Mouse (Mus musculus) liver, embryonic 13.5 days (tissue): ENCODE data around the gene 1700018B08Rik. TPM values are rescaled to one million over a fixed set of nuclear protein-coding genes. Genes with fewer than 3 reads are reported as not detected.

ENCODE experiments used
- ATAC-seq: fragments of 200-750 bp; cut with Nextera tagmentation; 2 replicates; pipeline ENCODE4 v1.8.0; 2017; ENCODE audit warnings: low read depth, mild to moderate bottlenecking, moderate number of reproducible peaks, moderate library complexity
- DNase-seq: peaks from one replicate; pipeline ENCODE4 v3.0.0; 2022
- H3K27ac ChIP-seq: fragments of 300-500 bp; sonication (generic); 2 replicates; pipeline ENCODE4 v1.5.1; 2015; ENCODE audit warnings: moderate library complexity, mild to moderate bottlenecking, inconsistent platforms
- H3K27me3 ChIP-seq: fragments of 300-500 bp; sonication (generic); 2 replicates; pipeline ENCODE4 v1.6.1; 2015; ENCODE audit warnings: mild to moderate bottlenecking, inconsistent platforms
- H3K36me3 ChIP-seq: fragments of 300-500 bp; sonication (generic); 2 replicates; pipeline ENCODE4 v1.6.1; 2015; ENCODE audit warnings: mild to moderate bottlenecking, inconsistent platforms
- H3K4me1 ChIP-seq: fragments of 300-500 bp; sonication (generic); replicated peaks from 2 replicates; pipeline ENCODE4 v1.6.1; 2015; ENCODE audit warnings: inconsistent platforms
- H3K4me2 ChIP-seq: fragments of 300-500 bp; sonication (generic); 2 replicates; pipeline ENCODE4 v1.6.1; 2015; ENCODE audit warnings: inconsistent platforms, mild to moderate bottlenecking, moderate library complexity
- H3K4me3 ChIP-seq: fragments of 300-500 bp; sonication (generic); replicated peaks from 2 replicates; pipeline ENCODE4 v1.5.1; 2015; ENCODE audit warnings: mild to moderate bottlenecking, inconsistent platforms
- H3K9ac ChIP-seq: fragments of 300-500 bp; sonication (generic); 2 replicates; pipeline ENCODE4 v1.6.1; 2015; ENCODE audit warnings: mild to moderate bottlenecking, inconsistent platforms
- H3K9me3 ChIP-seq: fragments of 300-500 bp; sonication (generic); replicated peaks from 2 replicates; pipeline ENCODE4 v1.6.1; 2016; ENCODE audit warnings: inconsistent platforms
- WGBS: fragments of 180-500 bp; shearing (Covaris S2); methylation state at CpG from one replicate; pipeline ENCODE4 v1.1.7; 2015; ENCODE audit not compliant: insufficient replicate concordance; 5-methylcytosine and 5-hydroxymethylcytosine counted together
- polyA plus RNA-seq: library from polyadenylated mRNA; unstranded; fragments of >200 nt; fragmentation: Nextera tagmentation; extraction: Ambion mirVana; gene quantifications from 2 replicates; pipeline ENCODE4 v1.2.1, GENCODE M21; 2015

Gene 1700018B08Rik
- not detected in 2 replicates for polyA plus RNA-seq

DNA sequence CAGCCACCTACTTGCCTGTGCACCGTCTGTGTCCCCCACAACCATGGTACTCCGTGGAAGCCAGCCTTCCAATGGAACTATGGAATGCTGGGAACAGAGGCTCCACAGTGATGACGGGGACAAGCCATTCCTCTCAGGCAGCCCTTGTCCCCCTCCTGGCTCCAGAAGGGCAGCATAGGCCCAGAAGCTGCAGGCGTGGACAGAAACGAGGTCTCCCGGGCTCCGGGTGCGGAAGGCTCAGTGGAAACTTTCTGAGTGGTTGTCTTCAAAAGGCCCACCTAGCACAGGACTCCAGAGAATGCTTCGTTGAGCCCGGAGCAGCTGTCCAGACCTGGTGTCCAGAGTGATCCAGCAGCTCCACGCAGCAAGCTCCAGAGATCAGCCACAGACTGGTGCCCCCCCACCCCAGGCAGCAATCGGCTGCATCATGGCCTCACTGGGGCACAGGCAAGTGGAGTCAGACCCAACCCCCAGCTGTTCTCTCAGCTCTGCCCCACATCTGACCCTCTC, at the start of gene 1700018B08Rik:
1700018B08Rik (minus strand) TSS at position 45 of the 510 bp plus-strand sequence.
- WGBS: 61% methylated on average over 12 of the region's 12 CpGs
- Histone ChIP-seq H3K9me3 (no peaks in the 10 kb centered on the region; the same call in 1 of the 2 replicates), H3K27me3 (peaks cover 9% of the 10 kb centered on the region; the same call in 1 of the 2 replicates), H3K4me2 (no peak within 1 kb of the TSS), H3K4me3 (no peak within 1 kb of the TSS), H3K9ac (no peak within 1 kb of the TSS), H3K4me1 (no peaks in the 10 kb centered on the region), H3K36me3 (no peaks in the 10 kb centered on the region), H3K27ac (no peak within 1 kb of the TSS)
- ATAC-seq (no peak), DNase-seq (no peak)

DNA sequence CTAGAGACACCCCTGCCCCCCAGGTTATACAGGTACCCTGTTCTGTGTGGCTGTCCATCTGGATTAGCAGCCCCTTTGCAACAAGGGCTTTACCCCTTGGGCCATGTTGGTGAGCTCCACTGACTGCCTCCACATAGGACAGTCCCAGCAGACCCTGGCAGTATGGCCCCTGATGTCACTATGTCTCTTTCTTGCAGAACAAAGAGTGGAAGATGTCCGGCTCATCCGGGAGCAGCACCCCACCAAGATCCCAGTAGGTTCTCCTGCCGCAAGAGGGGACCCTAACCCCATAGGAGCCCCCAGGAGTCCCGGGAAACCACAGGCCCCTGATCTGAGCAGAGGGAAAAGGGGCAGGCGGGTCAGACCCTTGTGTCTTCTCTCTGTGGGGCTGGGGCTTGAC, 49.2 kb upstream of the 1700018B08Rik start:
- Histone ChIP-seq H3K9me3 (no peaks in the 10 kb centered on the region), H3K27me3 (no peaks in the 10 kb centered on the region), H3K4me2 (no peak overlapping the region), H3K36me3 (peaks cover 54% of the 10 kb centered on the region), H3K4me3 (no peak overlapping the region), H3K27ac (no peak overlapping the region), H3K4me1 (peaks cover 42% of the 10 kb centered on the region), H3K9ac (no peak overlapping the region)
- WGBS: 88% methylated on average over 5 of the region's 5 CpGs
- ATAC-seq (no peak), DNase-seq (no peak)

DNA sequence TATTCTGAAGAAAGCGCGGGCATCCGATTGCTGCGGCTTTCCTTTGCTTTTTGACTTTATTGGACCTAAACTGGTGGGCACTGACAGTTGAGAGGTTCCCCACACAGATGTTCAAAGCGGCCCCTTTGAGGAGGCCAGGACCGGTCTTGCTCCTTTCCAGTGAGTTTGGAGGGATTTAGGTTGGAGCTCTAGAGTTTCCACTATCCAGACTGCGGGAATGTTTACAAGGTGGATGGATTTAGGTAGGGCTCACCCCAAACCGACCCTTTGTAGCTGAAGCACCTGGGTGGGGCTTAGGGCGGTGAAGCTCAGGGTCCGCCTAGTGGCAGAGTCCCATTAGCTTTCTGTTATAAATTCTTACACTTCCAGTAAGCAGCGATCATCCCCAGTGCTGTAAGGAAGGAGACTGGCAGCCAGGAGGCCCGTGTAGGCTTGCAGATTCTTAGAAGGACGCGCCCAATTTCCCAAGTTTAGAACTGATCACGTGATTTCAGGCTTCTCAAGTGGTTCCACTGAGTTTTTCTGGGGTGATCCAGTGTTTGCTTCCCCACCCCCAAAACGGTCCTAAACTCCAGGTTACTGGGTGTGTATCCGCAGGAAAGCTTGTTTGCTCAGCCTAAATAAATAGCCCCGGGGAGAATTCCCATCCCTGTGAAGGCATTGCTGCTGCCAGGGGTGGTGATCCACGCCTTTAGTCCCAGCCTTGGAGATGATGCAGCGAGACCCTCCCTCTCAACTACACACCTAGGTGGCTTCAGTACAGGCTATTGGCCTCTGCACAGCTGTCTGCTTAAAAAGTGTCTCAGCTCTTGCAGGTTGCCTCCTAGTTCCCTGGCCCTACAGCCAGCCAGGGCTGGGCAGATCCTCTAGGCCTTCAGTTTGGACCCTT, 47.3 kb upstream of the 1700018B08Rik start:
- peak overlapping the region; percentile 99 for H3K4me3 ChIP-seq
- peak overlapping the region; percentile 97 for H3K27ac ChIP-seq
- peak; percentile 9 for ATAC-seq
- WGBS: 15% methylated on average over 20 of the region's 20 CpGs
- H3K36me3 ChIP-seq: peaks cover 39% of the 10 kb centered on the region
- peak overlapping the region; percentile 87 for H3K4me2 ChIP-seq
- H3K4me1 ChIP-seq: peaks cover 60% of the 10 kb centered on the region
- no peaks in the 10 kb centered on the region for H3K9me3 ChIP-seq
- no peaks in the 10 kb centered on the region for H3K27me3 ChIP-seq
- peak overlapping the region; percentile 96 for H3K9ac ChIP-seq
- DNase-seq: peak; percentile 51

DNA sequence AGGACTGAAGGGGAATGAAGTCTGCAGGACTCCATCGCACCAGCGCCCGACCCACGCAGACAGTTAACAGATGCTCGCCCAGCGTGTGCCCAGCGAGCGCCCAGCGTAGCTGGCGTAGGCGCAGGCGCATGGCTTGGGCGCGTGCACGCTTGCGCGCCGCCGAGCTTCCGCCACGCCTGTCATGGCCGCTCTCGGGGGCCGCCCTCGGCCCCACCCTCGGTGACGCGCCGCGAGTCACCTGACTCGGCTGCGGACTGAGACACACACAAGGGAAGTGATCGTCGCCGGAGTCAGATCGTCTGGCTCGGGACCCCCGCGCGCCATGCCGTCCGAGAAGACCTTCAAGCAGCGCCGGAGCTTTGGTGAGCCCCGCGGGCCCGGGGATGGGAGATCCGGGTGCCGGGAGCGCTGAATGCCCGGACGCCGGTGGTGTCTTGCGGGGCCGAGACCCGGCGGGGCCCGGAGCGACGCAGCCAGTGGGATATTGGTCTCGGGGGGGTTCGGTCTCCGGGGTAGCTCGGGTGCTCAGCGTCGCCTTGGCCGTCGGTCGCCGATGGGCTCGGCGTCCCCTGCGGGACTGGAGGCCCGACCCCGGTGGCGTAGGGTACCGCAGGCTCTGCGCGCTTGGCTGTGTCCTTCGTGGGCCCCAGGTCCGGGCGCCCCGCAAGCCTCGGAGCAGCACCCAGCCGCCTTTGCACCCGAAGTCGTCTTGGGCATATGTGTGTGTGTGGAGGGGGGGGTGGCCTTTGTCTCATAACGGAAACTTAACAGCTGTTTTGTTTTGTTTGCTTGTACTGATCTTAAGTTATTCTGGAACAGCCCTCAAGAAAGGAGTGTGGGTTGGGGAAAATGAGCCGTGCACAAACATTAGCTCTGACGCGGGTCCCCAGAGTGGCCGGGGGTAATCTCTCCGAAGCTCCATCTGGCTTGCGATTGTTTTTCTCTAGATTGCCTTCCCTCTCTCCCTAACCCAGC, 46.4 kb upstream of the 1700018B08Rik start, which contains the start of gene Map1lc3b:
Map1lc3b (plus strand) TSS at position 159 of the 975 bp plus-strand sequence.
- H3K4me1 ChIP-seq: peaks cover 69% of the 10 kb centered on the region
- ATAC-seq: peak; percentile 73
- H3K9me3 ChIP-seq: no peaks in the 10 kb centered on the region
- peak; percentile 93 for DNase-seq
- peak within 1 kb of the TSS; percentile 87 for H3K4me2 ChIP-seq
- H3K36me3 ChIP-seq: peaks cover 29% of the 10 kb centered on the region
- peak within 1 kb of the TSS; percentile 96 for H3K9ac ChIP-seq
- H3K27ac ChIP-seq: peak within 1 kb of the TSS; percentile 97
- H3K27me3 ChIP-seq: no peaks in the 10 kb centered on the region
- under 1% methylated on average over 94 of the region's 94 CpGs for WGBS
- peak within 1 kb of the TSS; percentile 99 for H3K4me3 ChIP-seq

DNA sequence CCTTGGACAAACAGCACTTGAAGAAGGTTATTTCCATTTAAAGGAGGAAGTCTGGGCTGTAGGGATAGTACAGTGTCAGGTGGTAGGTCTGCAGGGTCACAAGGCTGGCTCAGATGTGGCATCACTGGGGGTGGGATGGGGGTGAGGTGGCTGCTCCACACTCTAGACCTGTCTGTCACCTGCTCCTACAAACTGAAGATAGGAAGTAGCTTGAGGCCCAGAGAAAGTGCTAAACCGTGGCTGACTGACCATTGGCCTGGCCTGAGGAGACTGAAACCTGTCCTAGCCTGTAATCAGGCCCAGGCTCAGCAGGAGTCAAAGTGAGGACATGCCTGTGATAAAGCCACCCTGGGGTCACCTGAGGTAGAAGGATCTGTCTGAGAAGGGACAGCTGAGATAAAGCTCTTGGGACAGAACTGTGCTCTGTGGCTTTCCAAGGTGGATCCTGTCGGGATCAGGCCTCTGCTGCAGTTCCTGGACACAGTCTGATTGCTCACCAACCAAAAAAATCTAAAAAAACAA, 45.1 kb upstream of the 1700018B08Rik start:
- WGBS: 21% methylated on average over 2 of the region's 2 CpGs
- peak; percentile 8 for ATAC-seq
- Histone ChIP-seq H3K27me3 (no peaks in the 10 kb centered on the region), H3K4me1 (peaks cover 75% of the 10 kb centered on the region), H3K27ac (peak overlapping the region; percentile 97), H3K36me3 (peaks cover 17% of the 10 kb centered on the region), H3K4me3 (peak overlapping the region; percentile 15), H3K9me3 (no peaks in the 10 kb centered on the region), H3K9ac (peak overlapping the region; percentile 96), H3K4me2 (peak overlapping the region; percentile 87)
- DNase-seq: peak; percentile 58

DNA sequence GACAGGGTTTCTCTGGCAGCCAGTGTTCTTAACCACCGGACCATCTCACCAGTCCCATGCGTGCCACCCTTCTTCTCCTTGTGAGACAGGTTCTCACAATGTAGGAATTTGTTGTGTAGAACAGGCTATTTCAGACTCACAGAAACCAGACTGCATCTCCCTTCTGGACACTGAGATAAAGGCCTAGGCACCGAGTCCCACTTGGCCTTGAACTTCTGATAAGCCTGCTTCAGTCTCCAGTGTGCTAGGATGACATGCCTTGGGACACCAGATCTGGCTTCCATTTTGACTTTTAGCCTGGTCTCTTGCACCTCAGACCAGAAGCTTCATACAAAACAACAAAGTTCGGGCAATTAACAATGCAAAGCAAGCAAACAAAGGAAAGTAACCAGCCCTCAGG, 44.6 kb upstream of the 1700018B08Rik start:
- 18% methylated on average over 4 of the region's 4 CpGs for WGBS
- H3K9me3 ChIP-seq: no peaks in the 10 kb centered on the region
- H3K4me1 ChIP-seq: peaks cover 72% of the 10 kb centered on the region
- peak; percentile 68 for ATAC-seq
- H3K9ac ChIP-seq: peak overlapping the region; percentile 96
- H3K36me3 ChIP-seq: peaks cover 12% of the 10 kb centered on the region
- H3K4me2 ChIP-seq: peak overlapping the region; percentile 87
- H3K27ac ChIP-seq: peak overlapping the region; percentile 97
- no peaks in the 10 kb centered on the region for H3K27me3 ChIP-seq
- peak overlapping the region; percentile 15; the same call in 1 of the 2 replicates for H3K4me3 ChIP-seq
- DNase-seq: peak; percentile 77

DNA sequence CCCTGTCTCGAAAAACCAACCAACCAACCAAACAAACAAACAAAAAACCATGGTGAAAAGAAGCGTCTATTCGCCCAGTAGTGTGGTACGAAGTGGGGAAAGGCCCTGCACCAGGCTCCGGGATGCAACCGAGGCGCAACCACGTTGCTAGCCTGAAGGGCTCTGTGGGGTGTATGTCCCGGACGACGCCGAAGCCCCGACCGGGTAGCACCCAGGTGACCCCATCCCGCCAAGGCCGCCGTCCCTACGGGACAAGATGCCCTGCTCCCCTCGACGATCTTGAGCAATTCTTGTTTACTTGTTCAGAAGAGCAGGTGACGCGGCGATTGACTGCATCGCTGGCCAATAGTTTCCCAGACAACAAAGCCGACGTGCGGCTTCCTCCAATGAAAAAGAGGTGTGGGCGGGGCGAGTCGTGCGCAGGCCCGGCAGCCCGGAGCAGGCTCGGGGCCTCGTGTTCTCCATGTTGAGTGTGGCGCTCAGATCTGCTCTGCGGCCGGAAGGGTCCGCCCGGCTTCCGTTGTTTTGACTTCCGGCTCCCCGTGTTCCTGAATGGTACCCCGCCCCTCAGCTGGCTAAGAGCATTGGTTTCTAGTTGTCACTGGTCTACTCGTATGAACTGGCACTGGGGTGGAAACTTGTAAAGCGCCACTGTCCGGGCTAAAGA, 41.2 kb upstream of the 1700018B08Rik start:
- no peaks in the 10 kb centered on the region for H3K36me3 ChIP-seq
- DNase-seq: peak; percentile 99
- H3K27ac ChIP-seq: peak overlapping the region; percentile 90
- ATAC-seq: peak; percentile 85
- H3K9me3 ChIP-seq: no peaks in the 10 kb centered on the region
- H3K4me3 ChIP-seq: peak overlapping the region; percentile 75
- peaks cover 61% of the 10 kb centered on the region for H3K4me1 ChIP-seq
- no peaks in the 10 kb centered on the region for H3K27me3 ChIP-seq
- H3K4me2 ChIP-seq: peak overlapping the region; percentile 79
- under 1% methylated on average over 47 of the region's 47 CpGs for WGBS
- peak overlapping the region; percentile 85 for H3K9ac ChIP-seq

DNA sequence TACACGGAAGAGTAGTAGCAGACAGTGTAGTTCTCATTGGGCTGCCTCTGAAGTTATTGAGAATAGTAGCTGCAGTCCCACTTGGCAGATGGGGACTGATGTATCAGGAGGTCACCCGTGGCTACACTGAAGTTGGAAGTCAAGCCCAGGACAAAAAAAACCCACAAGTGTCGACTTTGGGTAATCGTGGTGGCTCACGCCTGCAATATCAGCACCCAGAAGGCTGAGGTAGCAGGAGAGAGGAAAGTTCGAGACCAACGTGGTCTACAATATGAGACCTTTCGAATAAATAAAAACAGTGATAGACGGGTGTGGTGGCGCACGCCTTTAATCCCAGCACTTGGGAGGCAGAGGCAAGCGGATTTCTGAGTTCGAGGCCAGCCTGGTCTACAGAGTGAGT, 40.6 kb upstream of the 1700018B08Rik start:
- WGBS: 26% methylated on average over 13 of the region's 13 CpGs
- Histone ChIP-seq H3K4me3 (peak overlapping the region; percentile 75), H3K4me2 (peak overlapping the region; percentile 79), H3K4me1 (peaks cover 63% of the 10 kb centered on the region), H3K27ac (peak overlapping the region; percentile 90), H3K36me3 (no peaks in the 10 kb centered on the region), H3K27me3 (no peaks in the 10 kb centered on the region), H3K9me3 (no peaks in the 10 kb centered on the region), H3K9ac (peak overlapping the region; percentile 85)
- no peak for ATAC-seq
- peak; percentile 25 for DNase-seq

DNA sequence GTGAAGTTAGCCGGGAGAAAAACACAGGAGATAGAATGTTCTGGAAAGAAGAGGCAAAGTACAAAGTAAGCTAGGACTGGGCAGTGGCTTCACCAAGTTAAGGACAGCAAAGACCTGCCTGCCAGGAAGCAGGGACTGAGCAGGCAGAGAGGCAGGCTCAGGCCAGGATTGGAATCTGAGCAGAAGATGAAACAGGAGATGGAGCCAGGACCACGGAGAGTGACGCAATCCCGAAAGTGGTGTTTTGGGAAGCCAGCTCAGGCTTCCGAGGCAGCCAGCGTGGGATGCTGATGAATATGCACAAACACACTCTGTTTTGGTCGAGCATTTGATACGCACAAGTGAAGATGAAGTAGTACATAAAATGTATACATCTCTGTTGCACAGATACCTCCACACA, 39.5 kb upstream of the 1700018B08Rik start:
- Histone ChIP-seq H3K9me3 (no peaks in the 10 kb centered on the region), H3K4me3 (no peak overlapping the region), H3K27ac (no peak overlapping the region), H3K9ac (no peak overlapping the region), H3K4me2 (no peak overlapping the region), H3K27me3 (no peaks in the 10 kb centered on the region), H3K4me1 (peaks cover 61% of the 10 kb centered on the region), H3K36me3 (no peaks in the 10 kb centered on the region)
- ATAC-seq (no peak), DNase-seq (no peak)
- WGBS: 46% methylated on average over 8 of the region's 8 CpGs

DNA sequence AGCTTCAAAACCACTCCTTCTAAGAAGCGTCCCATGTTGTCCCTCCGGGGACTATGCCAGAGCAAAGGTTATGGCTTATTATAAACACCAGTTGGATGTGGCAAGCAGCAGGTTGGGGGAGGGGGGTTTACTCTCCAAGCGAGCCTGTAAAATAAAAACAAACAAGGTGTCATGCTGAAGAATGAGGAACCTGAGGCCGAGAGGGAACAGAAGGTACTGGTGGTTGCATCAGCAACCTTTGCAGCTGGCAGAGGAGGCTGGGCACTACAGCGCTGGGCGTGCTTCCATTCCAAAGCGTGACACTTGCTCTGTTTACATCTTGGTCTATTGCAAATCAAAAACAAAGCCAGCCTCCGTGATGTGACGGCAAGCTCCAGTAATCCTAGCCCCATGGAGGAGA, 36.3 kb upstream of the 1700018B08Rik start:
- WGBS: 39% methylated on average over 9 of the region's 9 CpGs
- Histone ChIP-seq H3K4me2 (0 out of 2 replicates have a peak overlapping the region, but pooled peaks have one; percentile 99), H3K27ac (peak overlapping the region; percentile 50), H3K4me1 (peaks cover 62% of the 10 kb centered on the region), H3K9ac (no peak overlapping the region), H3K4me3 (no peak overlapping the region), H3K36me3 (no peaks in the 10 kb centered on the region), H3K27me3 (no peaks in the 10 kb centered on the region), H3K9me3 (no peaks in the 10 kb centered on the region)
- ATAC-seq (no peak), DNase-seq (no peak)
